In genomic region chr6:4397695-4398598, GRCm38 (mm10) we compare ENCODE assay signal across 9 mouse cellular contexts.
DNase-seq lines count a peak whose midpoint lies in the region; ATAC-seq lines count a peak whose summit lies in the region.
"Had no signal": no experiment of that assay in that cellular context is flagged by ENCODE, and none has a peak within 500 bp of the region (broad histone marks: within the 10 kb centered on the region; RNA-seq: fewer than 3 reads in every experiment).

No protein-coding gene starts in this region.

- H3K9ac ChIP-seq in midbrain, embryonic 16.5 days (ENCODE audit: low read depth, low read length), result no peak overlapping the region
- H3K9ac ChIP-seq: limb, embryonic 12.5 days had no signal

- no peak overlapping the region for H3K27ac ChIP-seq in midbrain, embryonic 16.5 days (ENCODE audit: low read length)
- H3K27ac ChIP-seq: limb, embryonic 12.5 days had no signal

- no peaks in the 10 kb centered on the region for H3K36me3 ChIP-seq in midbrain, embryonic 16.5 days (ENCODE audit: control insufficient read depth, insufficient read depth, low read length)
- H3K36me3 ChIP-seq: limb, embryonic 12.5 days had no signal

- ATAC-seq in CD4-positive, CD25-positive, alpha-beta regulatory T cell, adult 4 months, result no peak
- peak; percentile 79 for ATAC-seq in midbrain, embryonic 16.5 days

- H3K4me2 ChIP-seq in midbrain, embryonic 16.5 days (ENCODE audit: low read length), result peak overlapping the region; percentile 45
- H3K4me2 ChIP-seq: limb, embryonic 12.5 days had no signal

- no peaks in the 10 kb centered on the region for H3K27me3 ChIP-seq in midbrain, embryonic 16.5 days (ENCODE audit: control insufficient read depth, insufficient read depth, low read depth, low read length)
- H3K27me3 ChIP-seq: limb, embryonic 12.5 days had no signal

- DNase-seq in CD4-positive, CD25-positive, alpha-beta regulatory T cell, adult 2 months (ENCODE audit: low read depth, low spot score), result peak; percentile 8
- peak; percentile 83 for DNase-seq in brain, adult 2 months (ENCODE audit: low read depth, low spot score)
- DNase-seq in induced T-regulatory cell, adult 2 months (ENCODE audit: low read depth), result peak; percentile 6
- DNase-seq in cerebellum, adult 11 months, result no peak
- no peak for DNase-seq in cerebellum, adult 8-10 months
- no peak for DNase-seq in cerebellum, postnatal 14 days

- no peaks in the 10 kb centered on the region for H3K9me3 ChIP-seq in midbrain, embryonic 16.5 days (replicated peaks; ENCODE audit: control insufficient read depth, low read length, poor library complexity, severe bottlenecking)
- H3K9me3 ChIP-seq: limb, embryonic 12.5 days had no signal

- H3K4me3 ChIP-seq in midbrain, embryonic 16.5 days (ENCODE audit: low read depth, low read length), result peak overlapping the region; percentile 4; the same call in 1 of the 2 replicates
- H3K4me3 ChIP-seq: limb, embryonic 12.5 days had no signal

- WGBS in midbrain, embryonic 16.5 days, result 37% methylated on average over 16 of the region's 16 CpGs

- peaks cover 15% of the 10 kb centered on the region for H3K4me1 ChIP-seq in midbrain, embryonic 16.5 days (ENCODE audit: control insufficient read depth, insufficient read depth, low read length)

Comparison
In these comparisons a context has a peak if more than half of its experiments do, and no peak if none do; other contexts are left out.
1. DNase-seq: peak in CD4-positive, CD25-positive, alpha-beta regulatory T cell, adult 2 months (single experiment), brain, adult 2 months (single experiment) and induced T-regulatory cell, adult 2 months (single experiment); none in cerebellum, adult 11 months (single experiment), cerebellum, adult 8-10 months (single experiment) and cerebellum, postnatal 14 days (0 of 2).